Mouse (Mus musculus): ENCODE measurements at regions not wholly inside any gene's neighbourhood (a gene's known extent, or its start where the extent isn't known, plus 50 kb on each side); places are given as distances from the start of the nearest gene placed in this dataset.

GRCm38 (mm10) chr12:80041510-80042324 lies 71.1 kb downstream of the Zfp36l1 start:
- H3K36me3 ChIP-seq (ENCODE audit: insufficient read depth): no peaks in the 10 kb centered on the region
- H3K9ac ChIP-seq: no peak overlapping the region
- no peak for ATAC-seq
- H3K9me3 ChIP-seq (ENCODE audit: low read length): no peaks in the 10 kb centered on the region
- WGBS: 82% methylated on average over 11 of the region's 11 CpGs
- no peak for DNase-seq
- H3K4me3 ChIP-seq (ENCODE audit: low read depth, low read length): no peak overlapping the region
- TF ChIP-seq CTCF (IDR thresholded peaks at IDR 0.05; ENCODE audit: low read depth): no peak
- no peak overlapping the region for H3K4me2 ChIP-seq (ENCODE audit: low read depth)
- no peaks in the 10 kb centered on the region for H3K27me3 ChIP-seq (ENCODE audit: insufficient read depth, low read length)
- no peak overlapping the region for H3K27ac ChIP-seq (ENCODE audit: low read depth, low read length)
- no peaks in the 10 kb centered on the region for H3K4me1 ChIP-seq (ENCODE audit: insufficient read depth)

- Histone ChIP-seq H3K9ac (no peak overlapping the region), H3K27me3 (ENCODE audit: insufficient read depth, low read length) (no peaks in the 10 kb centered on the region), H3K4me3 (ENCODE audit: low read depth, low read length) (no peak overlapping the region), H3K9me3 (ENCODE audit: low read length) (no peaks in the 10 kb centered on the region), H3K36me3 (ENCODE audit: insufficient read depth) (no peaks in the 10 kb centered on the region), H3K4me1 (ENCODE audit: insufficient read depth) (no peaks in the 10 kb centered on the region), H3K4me2 (ENCODE audit: low read depth) (no peak overlapping the region), H3K27ac (ENCODE audit: low read depth, low read length) (no peak overlapping the region)
- no peak for ATAC-seq
- no peak for DNase-seq
- 94% methylated on average over 6 of the region's 6 CpGs for WGBS
- TF ChIP-seq CTCF (IDR thresholded peaks at IDR 0.05; ENCODE audit: low read depth): no peak
These were observed 71.8 kb downstream of the Zfp36l1 start for GRCm38 (mm10) chr12:80041012-80041411.

GRCm38 (mm10) chr12:80040233-80040632 lies 72.6 kb downstream of the Zfp36l1 start:
- Histone ChIP-seq H3K27me3 (ENCODE audit: insufficient read depth, low read length) (no peaks in the 10 kb centered on the region), H3K4me2 (ENCODE audit: low read depth) (no peak overlapping the region), H3K27ac (ENCODE audit: low read depth, low read length) (no peak overlapping the region), H3K4me3 (ENCODE audit: low read depth, low read length) (no peak overlapping the region), H3K9ac (no peak overlapping the region), H3K4me1 (ENCODE audit: insufficient read depth) (no peaks in the 10 kb centered on the region), H3K36me3 (ENCODE audit: insufficient read depth) (no peaks in the 10 kb centered on the region), H3K9me3 (ENCODE audit: low read length) (no peaks in the 10 kb centered on the region)
- DNase-seq: no peak
- WGBS: 91% methylated on average over 9 of the region's 9 CpGs
- TF ChIP-seq CTCF (IDR thresholded peaks at IDR 0.05; ENCODE audit: low read depth): no peak
- no peak for ATAC-seq

GRCm38 (mm10) chr12:80039150-80039549 lies 73.7 kb downstream of the Zfp36l1 start:
- Histone ChIP-seq H3K27ac (ENCODE audit: low read depth, low read length) (no peak overlapping the region), H3K9ac (no peak overlapping the region), H3K4me2 (ENCODE audit: low read depth) (no peak overlapping the region), H3K9me3 (ENCODE audit: low read length) (no peaks in the 10 kb centered on the region), H3K4me1 (ENCODE audit: insufficient read depth) (no peaks in the 10 kb centered on the region), H3K36me3 (ENCODE audit: insufficient read depth) (no peaks in the 10 kb centered on the region), H3K27me3 (ENCODE audit: insufficient read depth, low read length) (no peaks in the 10 kb centered on the region), H3K4me3 (ENCODE audit: low read depth, low read length) (no peak overlapping the region)
- TF ChIP-seq CTCF (IDR thresholded peaks at IDR 0.05; ENCODE audit: low read depth): no peak
- DNase-seq (no peak), ATAC-seq (no peak)
- WGBS: 74% methylated on average over 1 of the region's 1 CpGs

GRCm38 (mm10) chr12:80035500-80036271 lies 77.1 kb downstream of the Zfp36l1 start:
- H3K9ac ChIP-seq: no peak overlapping the region
- H3K4me2 ChIP-seq (ENCODE audit: low read depth): no peak overlapping the region
- DNase-seq: no peak
- H3K36me3 ChIP-seq (ENCODE audit: insufficient read depth): no peaks in the 10 kb centered on the region
- 83% methylated on average over 6 of the region's 6 CpGs for WGBS
- TF ChIP-seq CTCF (IDR thresholded peaks at IDR 0.05; ENCODE audit: low read depth): no peak
- H3K4me1 ChIP-seq (ENCODE audit: insufficient read depth): no peaks in the 10 kb centered on the region
- H3K4me3 ChIP-seq (ENCODE audit: low read depth, low read length): no peak overlapping the region
- no peak for ATAC-seq
- no peaks in the 10 kb centered on the region for H3K27me3 ChIP-seq (ENCODE audit: insufficient read depth, low read length)
- no peak overlapping the region for H3K27ac ChIP-seq (ENCODE audit: low read depth, low read length)
- H3K9me3 ChIP-seq (ENCODE audit: low read length): no peaks in the 10 kb centered on the region

- no peak for DNase-seq
- Histone ChIP-seq H3K27ac (ENCODE audit: low read depth, low read length) (no peak overlapping the region), H3K4me1 (ENCODE audit: insufficient read depth) (no peaks in the 10 kb centered on the region), H3K27me3 (ENCODE audit: insufficient read depth, low read length) (no peaks in the 10 kb centered on the region), H3K36me3 (ENCODE audit: insufficient read depth) (no peaks in the 10 kb centered on the region), H3K4me3 (ENCODE audit: low read depth, low read length) (no peak overlapping the region), H3K4me2 (ENCODE audit: low read depth) (no peak overlapping the region), H3K9ac (no peak overlapping the region), H3K9me3 (ENCODE audit: low read length) (no peaks in the 10 kb centered on the region)
- no peak for ATAC-seq
- no peak for TF ChIP-seq CTCF (IDR thresholded peaks at IDR 0.05; ENCODE audit: low read depth)
- WGBS: 68% methylated on average over 4 of the region's 4 CpGs
These were observed 77.8 kb downstream of the Zfp36l1 start for GRCm38 (mm10) chr12:80034963-80035411.

GRCm38 (mm10) chr12:80034100-80034499 lies 78.7 kb downstream of the Zfp36l1 start:
- Histone ChIP-seq H3K27me3 (ENCODE audit: insufficient read depth, low read length) (no peaks in the 10 kb centered on the region), H3K9me3 (ENCODE audit: low read length) (no peaks in the 10 kb centered on the region), H3K4me2 (ENCODE audit: low read depth) (no peak overlapping the region), H3K4me3 (ENCODE audit: low read depth, low read length) (no peak overlapping the region), H3K9ac (no peak overlapping the region), H3K36me3 (ENCODE audit: insufficient read depth) (no peaks in the 10 kb centered on the region), H3K27ac (ENCODE audit: low read depth, low read length) (no peak overlapping the region), H3K4me1 (ENCODE audit: insufficient read depth) (no peaks in the 10 kb centered on the region)
- DNase-seq: no peak
- 83% methylated on average over 5 of the region's 5 CpGs for WGBS
- TF ChIP-seq CTCF (IDR thresholded peaks at IDR 0.05; ENCODE audit: low read depth): no peak
- no peak for ATAC-seq
